Mouse (Mus musculus): ENCODE results near the gene Vamp1. TPM values are rescaled to one million over a fixed set of nuclear protein-coding genes. Genes with fewer than 3 reads are reported as not detected.
A peak's percentile ranks its signal among the peaks of the same experiment; 100 is the strongest.

The Vamp1 gene
- 5.5 and 7.3 TPM in 2 replicates for polyA plus RNA-seq (2015; fragmentation: Nextera tagmentation; extraction: Ambion mirVana)

DNA sequence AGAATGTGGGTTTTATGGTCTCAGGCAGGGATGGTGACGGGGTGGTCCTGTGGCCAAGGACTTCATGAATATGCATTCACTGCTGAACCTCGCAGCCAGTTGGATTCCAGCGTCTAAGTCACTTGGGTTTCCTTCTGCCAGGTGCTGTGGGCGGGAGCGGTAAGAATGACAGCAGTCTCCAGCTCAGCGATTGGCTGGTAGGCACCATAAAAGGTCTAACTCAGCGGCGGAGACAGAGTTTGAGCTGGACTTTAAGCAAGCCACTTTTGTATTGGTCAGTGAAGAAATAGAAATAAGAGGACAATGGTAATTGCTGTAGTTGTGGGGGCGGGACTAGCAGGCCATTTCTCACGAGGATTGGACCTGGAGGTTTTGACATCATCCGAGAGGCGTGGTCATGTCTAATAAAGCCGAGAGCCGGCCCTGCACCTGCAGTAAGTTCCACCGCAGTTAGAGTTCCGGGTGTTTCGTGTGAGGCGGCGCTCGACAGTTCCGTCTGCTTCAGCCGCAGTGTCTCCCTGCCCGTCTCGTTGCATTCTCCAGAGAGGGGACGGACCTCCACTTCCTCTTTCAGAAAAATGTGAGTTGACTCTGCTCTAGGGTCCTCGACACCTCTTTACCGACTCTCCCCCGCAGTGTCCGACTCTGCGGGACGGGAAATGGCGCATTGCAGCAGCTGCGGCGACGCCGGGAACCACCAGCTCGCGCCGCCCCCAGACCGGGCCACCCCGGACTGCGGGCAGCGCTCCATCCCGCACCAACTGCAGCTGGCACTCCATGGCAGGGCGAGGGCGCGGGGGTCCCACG, at the start of gene Vamp1:
Vamp1 (plus strand) TSS at position 404 of the 807 bp plus-strand sequence.
- H3K36me3 ChIP-seq (ENCODE audit: control insufficient read depth, insufficient read depth): no peaks in the 10 kb centered on the region
- peaks cover 6% of the 10 kb centered on the region for H3K4me1 ChIP-seq (replicated peaks; ENCODE audit: control insufficient read depth, insufficient read depth, low read length)
- ATAC-seq: peak; percentile 97
- H3K27me3 ChIP-seq (replicated peaks; ENCODE audit: control insufficient read depth, insufficient read depth, low read length): peaks cover 11% of the 10 kb centered on the region
- H3K9me3 ChIP-seq (ENCODE audit: control insufficient read depth, low read length): no peaks in the 10 kb centered on the region
- peak within 1 kb of the TSS; percentile 98 for H3K4me2 ChIP-seq (ENCODE audit: low read length)
- H3K9ac ChIP-seq (replicated peaks; ENCODE audit: low read depth, low read length): peak within 1 kb of the TSS; percentile 83
- WGBS: under 1% methylated on average over 45 of the region's 48 CpGs
- H3K4me3 ChIP-seq (replicated peaks; ENCODE audit: low read length): peak within 1 kb of the TSS; percentile 81
- peak within 1 kb of the TSS; percentile 84 for H3K27ac ChIP-seq (ENCODE audit: low read length)

DNA sequence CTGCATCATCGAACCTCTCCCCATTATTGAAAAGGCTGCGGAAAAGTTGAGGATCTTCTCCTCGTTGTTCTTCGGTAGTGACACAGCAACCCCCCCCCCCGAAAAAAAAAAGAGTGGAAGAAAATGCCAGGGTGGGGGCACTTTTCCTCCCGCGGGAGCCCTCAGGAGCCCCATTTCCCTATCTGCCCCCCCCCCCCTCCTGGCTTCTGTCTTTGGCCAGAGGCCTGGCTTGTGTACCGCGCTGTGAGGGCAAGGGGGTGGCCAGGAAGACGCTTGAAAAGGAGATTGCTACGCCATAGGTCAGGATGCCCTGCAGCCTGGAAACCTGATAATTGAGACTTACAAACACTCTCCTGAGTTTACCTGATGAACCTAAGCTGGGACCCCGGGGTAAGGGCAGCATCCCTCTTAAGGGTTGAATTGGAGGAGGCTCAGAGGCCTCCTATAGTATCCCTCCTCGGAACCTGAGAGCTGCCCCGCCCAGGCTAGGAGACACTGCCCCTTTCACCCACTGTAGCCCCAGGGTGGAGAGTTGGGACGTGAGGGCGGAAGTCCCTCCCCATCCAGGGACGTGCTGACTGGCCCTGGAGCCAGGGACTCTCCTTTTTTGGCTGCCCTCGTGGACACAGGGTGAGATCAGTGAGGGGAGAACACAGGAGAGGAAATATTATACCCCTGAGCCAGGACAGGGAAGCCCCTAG, 49.1 kb upstream of the Vamp1 start, which contains the start of gene Gapdh:
Gapdh (minus strand) TSS at position 417 of the 701 bp plus-strand sequence.
- Histone ChIP-seq H3K36me3 (ENCODE audit: control insufficient read depth, insufficient read depth) (peaks cover 23% of the 10 kb centered on the region), H3K27ac (ENCODE audit: low read length) (peak within 1 kb of the TSS; percentile 91), H3K9me3 (ENCODE audit: control insufficient read depth, low read length) (no peaks in the 10 kb centered on the region), H3K9ac (replicated peaks; ENCODE audit: low read depth, low read length) (peak within 1 kb of the TSS; percentile 96), H3K4me1 (replicated peaks; ENCODE audit: control insufficient read depth, insufficient read depth, low read length) (peaks cover 33% of the 10 kb centered on the region), H3K4me3 (replicated peaks; ENCODE audit: low read length) (peak within 1 kb of the TSS; percentile 93), H3K27me3 (replicated peaks; ENCODE audit: control insufficient read depth, insufficient read depth, low read length) (no peaks in the 10 kb centered on the region), H3K4me2 (ENCODE audit: low read length) (peak within 1 kb of the TSS; percentile 96)
- peak; percentile 5; the same call in 1 of the 2 replicates for ATAC-seq
- under 1% methylated on average over 18 of the region's 18 CpGs for WGBS

DNA sequence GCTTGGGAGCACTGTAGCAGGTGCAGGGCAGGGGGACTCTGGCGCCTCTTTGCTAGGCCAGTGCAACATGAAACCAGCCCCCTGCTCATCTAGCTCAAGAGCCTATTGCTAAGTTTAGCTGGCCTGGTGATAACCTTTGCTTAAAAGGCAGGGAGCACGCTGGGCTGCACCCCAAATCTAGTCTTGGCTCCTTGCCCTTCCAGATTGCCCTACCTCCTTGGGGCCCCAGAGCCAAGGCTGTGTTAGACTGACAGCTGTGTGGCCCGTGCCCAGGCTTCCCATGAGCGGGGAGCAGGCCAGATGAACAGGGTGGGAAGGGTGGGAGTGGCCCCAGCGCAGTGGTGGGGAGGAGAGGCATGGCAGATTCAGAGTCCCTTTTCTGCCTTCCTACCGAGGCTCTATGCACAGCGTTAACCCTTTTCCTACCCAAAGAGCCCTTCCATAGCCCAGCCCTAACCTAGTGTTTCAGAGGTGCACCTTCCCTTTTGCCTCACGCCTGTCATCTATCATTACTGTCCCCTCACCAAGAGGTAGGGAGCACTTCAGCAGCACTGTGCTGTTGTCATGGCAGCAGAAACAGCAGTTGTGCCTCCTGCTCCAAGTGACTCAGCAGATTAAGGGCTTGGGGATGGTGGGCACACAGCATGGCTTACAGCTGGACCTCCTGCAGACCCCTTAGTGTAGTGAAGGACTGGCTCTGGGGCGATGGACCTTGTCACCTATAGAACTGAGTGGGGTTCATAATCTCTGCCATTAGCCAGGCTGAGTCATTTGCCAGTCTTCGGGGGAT, 48.3 kb upstream of the Vamp1 start:
- peak overlapping the region; percentile 91 for H3K27ac ChIP-seq (ENCODE audit: low read length)
- peaks cover 26% of the 10 kb centered on the region for H3K4me1 ChIP-seq (replicated peaks; ENCODE audit: control insufficient read depth, insufficient read depth, low read length)
- H3K4me3 ChIP-seq (replicated peaks; ENCODE audit: low read length): no peak overlapping the region; the same call in 1 of the 2 replicates
- no peaks in the 10 kb centered on the region for H3K27me3 ChIP-seq (replicated peaks; ENCODE audit: control insufficient read depth, insufficient read depth, low read length)
- peak overlapping the region; percentile 96 for H3K9ac ChIP-seq (replicated peaks; ENCODE audit: low read depth, low read length)
- peaks cover 29% of the 10 kb centered on the region for H3K36me3 ChIP-seq (ENCODE audit: control insufficient read depth, insufficient read depth)
- peak overlapping the region; percentile 96 for H3K4me2 ChIP-seq (ENCODE audit: low read length)
- no peaks in the 10 kb centered on the region for H3K9me3 ChIP-seq (ENCODE audit: control insufficient read depth, low read length)
- 12% methylated on average over 10 of the region's 10 CpGs for WGBS
- 0 out of 2 replicates have a peak, but pooled peaks have one; percentile 7 for ATAC-seq

DNA sequence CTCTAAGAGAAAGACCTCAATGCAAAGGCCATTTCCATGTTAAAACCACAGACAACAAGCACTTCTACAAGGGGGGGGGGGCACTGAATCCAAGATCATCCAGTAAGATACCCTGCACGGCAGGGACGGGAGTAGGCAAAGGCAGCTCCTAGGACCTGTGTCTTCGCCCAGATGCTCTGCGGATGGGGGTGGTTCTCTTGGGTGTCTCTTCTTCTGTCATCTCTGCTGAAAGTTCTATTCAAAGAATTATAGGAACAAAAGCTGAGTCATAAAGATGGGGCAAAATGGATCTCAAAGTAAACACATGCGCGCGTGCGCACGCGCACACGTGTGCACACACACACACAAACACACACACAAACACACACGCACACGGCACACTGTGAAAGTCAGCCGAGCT, 47.3 kb upstream of the Vamp1 start:
- no peak for ATAC-seq
- no peak overlapping the region for H3K4me2 ChIP-seq (ENCODE audit: low read length)
- peaks cover 38% of the 10 kb centered on the region for H3K36me3 ChIP-seq (ENCODE audit: control insufficient read depth, insufficient read depth)
- H3K4me3 ChIP-seq (replicated peaks; ENCODE audit: low read length): no peak overlapping the region
- H3K4me1 ChIP-seq (replicated peaks; ENCODE audit: control insufficient read depth, insufficient read depth, low read length): peaks cover 26% of the 10 kb centered on the region
- no peak overlapping the region for H3K27ac ChIP-seq (ENCODE audit: low read length)
- no peaks in the 10 kb centered on the region for H3K9me3 ChIP-seq (ENCODE audit: control insufficient read depth, low read length)
- no peaks in the 10 kb centered on the region for H3K27me3 ChIP-seq (replicated peaks; ENCODE audit: control insufficient read depth, insufficient read depth, low read length)
- H3K9ac ChIP-seq (replicated peaks; ENCODE audit: low read depth, low read length): no peak overlapping the region
- WGBS: 91% methylated on average over 14 of the region's 14 CpGs

DNA sequence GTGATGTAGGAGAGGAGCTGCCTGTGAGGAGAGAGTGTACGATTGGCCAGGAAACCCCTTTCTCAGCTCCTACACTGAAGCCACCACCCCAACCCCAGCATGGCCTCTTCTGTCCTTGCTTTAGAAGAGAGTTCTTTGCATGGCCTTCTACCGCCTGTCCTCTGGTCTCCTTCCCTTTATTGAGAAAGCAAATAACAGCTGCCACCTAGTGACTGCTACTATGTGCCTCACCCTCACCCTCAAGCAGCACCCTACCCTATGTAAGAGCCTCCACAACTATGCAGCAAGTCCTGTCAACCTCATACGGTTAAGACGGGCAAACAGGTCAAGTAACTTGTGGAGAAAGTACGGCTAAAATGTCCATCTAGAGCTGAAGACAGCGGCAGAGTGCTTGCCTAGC, 45.2 kb upstream of the Vamp1 start:
- Histone ChIP-seq H3K36me3 (ENCODE audit: control insufficient read depth, insufficient read depth) (peaks cover 54% of the 10 kb centered on the region), H3K4me1 (replicated peaks; ENCODE audit: control insufficient read depth, insufficient read depth, low read length) (peaks cover 13% of the 10 kb centered on the region), H3K4me3 (replicated peaks; ENCODE audit: low read length) (no peak overlapping the region), H3K9ac (replicated peaks; ENCODE audit: low read depth, low read length) (no peak overlapping the region), H3K27me3 (replicated peaks; ENCODE audit: control insufficient read depth, insufficient read depth, low read length) (no peaks in the 10 kb centered on the region), H3K4me2 (ENCODE audit: low read length) (no peak overlapping the region), H3K27ac (ENCODE audit: low read length) (no peak overlapping the region), H3K9me3 (ENCODE audit: control insufficient read depth, low read length) (no peaks in the 10 kb centered on the region)
- no peak for ATAC-seq
- WGBS: 89% methylated on average over 6 of the region's 6 CpGs

DNA sequence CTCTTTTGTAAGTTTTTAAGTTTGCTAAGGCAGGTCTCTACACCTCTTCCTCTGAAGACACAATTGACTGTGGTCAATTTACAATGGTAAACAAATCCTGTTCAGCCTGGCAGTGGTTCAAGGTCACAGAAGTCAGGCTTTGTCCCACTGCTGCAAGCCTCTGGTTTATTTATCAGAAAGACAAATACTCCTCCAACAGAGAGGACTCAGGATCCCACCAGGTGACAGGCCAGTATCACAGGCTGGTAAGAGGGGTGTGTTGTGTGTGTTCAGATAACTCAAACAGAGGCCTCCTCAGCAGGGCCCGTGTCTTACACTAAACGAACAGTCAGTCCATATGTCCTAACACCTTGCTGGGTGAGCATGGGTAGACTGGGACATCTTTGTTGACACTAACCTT, 42.9 kb upstream of the Vamp1 start:
- no peaks in the 10 kb centered on the region for H3K9me3 ChIP-seq (ENCODE audit: control insufficient read depth, low read length)
- H3K27ac ChIP-seq (ENCODE audit: low read length): no peak overlapping the region
- no peak overlapping the region for H3K4me2 ChIP-seq (ENCODE audit: low read length)
- peaks cover 71% of the 10 kb centered on the region for H3K36me3 ChIP-seq (ENCODE audit: control insufficient read depth, insufficient read depth)
- no peak overlapping the region for H3K9ac ChIP-seq (replicated peaks; ENCODE audit: low read depth, low read length)
- H3K27me3 ChIP-seq (replicated peaks; ENCODE audit: control insufficient read depth, insufficient read depth, low read length): no peaks in the 10 kb centered on the region
- no peak for ATAC-seq
- H3K4me3 ChIP-seq (replicated peaks; ENCODE audit: low read length): no peak overlapping the region
- peaks cover under 1% of the 10 kb centered on the region for H3K4me1 ChIP-seq (replicated peaks; ENCODE audit: control insufficient read depth, insufficient read depth, low read length)
- 98% methylated on average over 2 of the region's 2 CpGs for WGBS

DNA sequence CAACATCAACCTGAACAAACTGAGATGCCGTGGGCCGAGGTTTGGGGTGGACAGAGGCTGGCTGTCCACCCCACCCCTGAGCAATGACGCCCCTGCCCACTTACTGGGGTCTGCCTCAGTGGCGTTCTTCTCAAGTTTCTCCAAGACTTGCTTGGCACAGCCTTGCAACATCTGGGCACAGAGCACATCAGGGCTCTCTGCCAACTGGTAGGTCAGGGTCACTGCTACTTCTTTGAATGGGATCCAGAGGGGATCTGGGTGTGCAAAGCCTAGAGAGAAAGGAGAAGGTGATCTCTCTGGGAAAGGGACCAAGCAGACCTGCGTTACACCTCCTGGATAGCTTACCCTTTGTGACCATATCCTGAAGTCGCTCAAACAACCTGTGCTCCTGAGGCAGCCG, 42.1 kb upstream of the Vamp1 start:
- Histone ChIP-seq H3K27me3 (replicated peaks; ENCODE audit: control insufficient read depth, insufficient read depth, low read length) (no peaks in the 10 kb centered on the region), H3K36me3 (ENCODE audit: control insufficient read depth, insufficient read depth) (peaks cover 79% of the 10 kb centered on the region), H3K4me3 (replicated peaks; ENCODE audit: low read length) (no peak overlapping the region), H3K9me3 (ENCODE audit: control insufficient read depth, low read length) (no peaks in the 10 kb centered on the region), H3K27ac (ENCODE audit: low read length) (no peak overlapping the region), H3K4me1 (replicated peaks; ENCODE audit: control insufficient read depth, insufficient read depth, low read length) (no peaks in the 10 kb centered on the region), H3K4me2 (ENCODE audit: low read length) (no peak overlapping the region), H3K9ac (replicated peaks; ENCODE audit: low read depth, low read length) (no peak overlapping the region)
- 96% methylated on average over 7 of the region's 7 CpGs for WGBS
- ATAC-seq: no peak

DNA sequence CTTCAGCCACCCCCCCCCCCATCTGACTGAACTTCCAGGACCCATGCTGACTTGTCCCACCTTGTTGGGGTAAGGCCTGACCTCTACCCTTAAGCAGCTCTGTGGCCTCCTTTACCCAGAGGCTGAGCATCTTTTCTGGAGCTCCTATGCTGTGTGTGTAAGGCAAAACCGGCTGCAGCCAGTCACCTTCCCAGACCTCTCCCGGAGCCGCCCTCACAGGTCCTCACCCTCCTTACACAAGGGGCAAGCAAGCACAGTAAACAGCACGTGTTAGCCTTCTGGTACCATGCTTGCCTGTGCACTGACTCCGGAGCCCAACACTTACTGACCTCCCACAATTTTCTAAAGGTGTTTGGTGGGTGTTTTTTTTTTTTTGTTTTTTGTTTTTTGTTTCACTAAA, 39.9 kb upstream of the Vamp1 start:
- no peak for ATAC-seq
- H3K36me3 ChIP-seq (ENCODE audit: control insufficient read depth, insufficient read depth): peaks cover 78% of the 10 kb centered on the region
- no peaks in the 10 kb centered on the region for H3K27me3 ChIP-seq (replicated peaks; ENCODE audit: control insufficient read depth, insufficient read depth, low read length)
- H3K4me3 ChIP-seq (replicated peaks; ENCODE audit: low read length): no peak overlapping the region
- no peaks in the 10 kb centered on the region for H3K4me1 ChIP-seq (replicated peaks; ENCODE audit: control insufficient read depth, insufficient read depth, low read length)
- no peak overlapping the region for H3K9ac ChIP-seq (replicated peaks; ENCODE audit: low read depth, low read length)
- 89% methylated on average over 5 of the region's 5 CpGs for WGBS
- no peaks in the 10 kb centered on the region for H3K9me3 ChIP-seq (ENCODE audit: control insufficient read depth, low read length)
- H3K27ac ChIP-seq (ENCODE audit: low read length): no peak overlapping the region
- H3K4me2 ChIP-seq (ENCODE audit: low read length): no peak overlapping the region

DNA sequence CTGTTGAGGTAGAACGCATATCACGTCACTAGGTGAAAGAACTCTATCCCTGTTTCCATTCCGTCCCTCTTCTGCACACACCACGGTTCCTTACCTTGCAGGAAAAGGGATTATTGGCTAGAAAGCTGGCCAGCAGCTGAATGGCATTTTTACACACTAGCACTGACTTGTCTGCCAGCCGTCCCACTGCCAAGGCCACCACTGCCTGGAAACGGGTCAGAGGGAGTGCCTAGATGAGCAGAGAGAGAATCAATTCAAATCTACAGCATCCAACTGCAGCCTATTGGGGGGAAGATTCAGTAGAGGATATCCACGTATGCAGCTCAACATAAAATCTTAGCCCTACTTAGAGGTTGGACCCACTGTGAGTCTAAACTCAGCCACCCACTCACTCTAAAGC, 35.8 kb upstream of the Vamp1 start:
- H3K9me3 ChIP-seq (ENCODE audit: control insufficient read depth, low read length): no peaks in the 10 kb centered on the region
- WGBS: 94% methylated on average over 7 of the region's 7 CpGs

More for the DNA sequence above, 35.8 kb upstream of the Vamp1 start:
- Histone ChIP-seq H3K36me3 (ENCODE audit: control insufficient read depth, insufficient read depth) (peaks cover 64% of the 10 kb centered on the region), H3K27ac (ENCODE audit: low read length) (no peak overlapping the region), H3K9ac (replicated peaks; ENCODE audit: low read depth, low read length) (no peak overlapping the region), H3K4me2 (ENCODE audit: low read length) (no peak overlapping the region), H3K27me3 (replicated peaks; ENCODE audit: control insufficient read depth, insufficient read depth, low read length) (no peaks in the 10 kb centered on the region), H3K4me3 (replicated peaks; ENCODE audit: low read length) (no peak overlapping the region), H3K4me1 (replicated peaks; ENCODE audit: control insufficient read depth, insufficient read depth, low read length) (no peaks in the 10 kb centered on the region)
- no peak for ATAC-seq

All from forebrain, embryonic 16.5 days (tissue).